Mouse (Mus musculus): Measurements from ENCODE around the gene Gm45208.

DNA sequence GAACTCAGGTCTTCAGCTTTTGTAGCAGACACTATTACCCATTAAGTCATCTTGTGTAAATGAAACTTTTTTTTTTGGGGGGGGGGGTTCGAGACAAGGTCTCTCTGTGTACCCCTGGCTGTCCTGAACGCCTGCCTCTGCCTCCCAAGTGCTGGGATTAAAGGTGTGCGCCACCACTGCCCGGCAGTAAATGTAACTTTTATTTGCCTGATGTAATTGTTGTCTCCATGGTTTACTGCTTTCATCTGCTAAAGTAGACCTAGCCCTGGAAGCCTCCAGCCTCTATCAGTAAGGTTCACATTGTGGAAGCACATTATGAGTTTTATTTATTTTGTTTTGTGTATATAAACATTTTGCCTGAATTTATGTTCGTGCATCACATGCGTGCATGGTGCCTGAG lies 25.5 kb upstream of the Gm45208 start:
- TF ChIP-seq POLR2A (IDR thresholded peaks at IDR 0.05; ENCODE audit: insufficient read length, low read depth) (no peak), TCF12 (IDR thresholded peaks at IDR 0.05; ENCODE audit: insufficient read depth, poor library complexity, severe bottlenecking) (no peak), MAX (IDR thresholded peaks at IDR 0.05; ENCODE audit: low read depth) (no peak), E2F4 (IDR thresholded peaks at IDR 0.05; ENCODE audit: insufficient read depth) (no peak), MYOD1 (IDR thresholded peaks at IDR 0.05; ENCODE audit: control insufficient read depth in 1 of 3, insufficient read length in 2 of 3, low read depth in 2 of 3) (no peak), USF1 (IDR thresholded peaks at IDR 0.05; ENCODE audit: low read depth) (no peak), POLR2AphosphoS2 (IDR thresholded peaks at IDR 0.05; ENCODE audit: insufficient read length, low read depth) (no peak), REST (IDR thresholded peaks at IDR 0.05; ENCODE audit: insufficient read depth, insufficient read length) (no peak), SRF (IDR thresholded peaks at IDR 0.05; ENCODE audit: control insufficient read depth, insufficient read length, low read depth) (no peak), TCF3 (IDR thresholded peaks at IDR 0.05; ENCODE audit: insufficient read length, low read depth) (no peak), MYOG (IDR thresholded peaks at IDR 0.05; ENCODE audit: control insufficient read depth in 1 of 3, insufficient read depth in 1 of 3, insufficient read length in 2 of 3, low read depth in 2 of 3) (no peak)
